10 mouse cellular contexts compared by ENCODE assay signal in genomic region chr2:38378346-38378745, GRCm38 (mm10). TPM values are rescaled to one million over a fixed set of nuclear protein-coding genes. Genes with fewer than 3 reads are reported as not detected.
DNase-seq lines count a peak whose midpoint lies in the region; ATAC-seq and TF ChIP-seq lines count a peak whose summit lies in the region.
"Had no signal": no experiment of that assay in that cellular context is flagged by ENCODE, and none has a peak within 500 bp of the region (broad histone marks: within the 10 kb centered on the region; RNA-seq: fewer than 3 reads in every experiment).

No protein-coding gene starts in this region.

- TF ChIP-seq CTCF in left cerebral cortex, adult 2 months (IDR thresholded peaks at IDR 0.05): peak; percentile 56

- no peak overlapping the region for H3K4me3 ChIP-seq in left cerebral cortex, adult 2 months

- no peak for DNase-seq in left cerebral cortex, adult 2 months (ENCODE audit: extremely low spot score in 1 of 2, low spot score in 2 of 2)
- no peak for DNase-seq in left cerebral cortex, postnatal 25 days (ENCODE audit: low spot score in 2 of 2)
- DNase-seq in ES-CJ7 (ENCODE audit: low read depth, low spot score): peak; percentile 56
- peak; percentile 52 for DNase-seq in brain, adult 2 months (ENCODE audit: low read depth, low spot score)
- DNase-seq in adrenal gland, adult 2 months: no peak
- DNase-seq in gastrocnemius, postnatal 25 days: no peak
- DNase-seq: layer of hippocampus, adult 9-11 months had no signal

- H3K27ac ChIP-seq in left cerebral cortex, adult 2 months: no peak overlapping the region

- 0 out of 2 replicates have a peak, but pooled peaks have one; percentile 40 for ATAC-seq in megakaryocyte, adult 5-6 weeks (ENCODE audit: poor library complexity, severe bottlenecking)
- ATAC-seq in erythroid progenitor cell, adult 5-6 weeks (replicated peaks; ENCODE audit: low FRiP score, poor library complexity, severe bottlenecking): no peak

- intact Hi-C loops in left cerebral cortex, adult 2 months (cut with DNase I): loop anchor here (5.0 kb wide), 1 partner anchor 561 kb away; no protein-coding TSS in a partner anchor
- intact Hi-C loops in left cerebral cortex, postnatal 25 days (cut with DNase I): no loop called here

RNA-seq across cellular contexts. Expression of gene Lhx2, which starts 39.3 kb away (rescaled TPM):
- 10 to 100 TPM; 83.9 to 88.2 TPM for total RNA-seq in left cerebral cortex, adult 2 months (2021)
- 10 to 100 TPM; 76.6 to 86.9 TPM for total RNA-seq in left cerebral cortex, postnatal 25 days (2021)
- total RNA-seq in megakaryocyte, adult 5-6 weeks (2015): 0.18 and 1.0 TPM in 2 replicates
- total RNA-seq in megakaryocyte, adult 5-6 weeks (2017): not detected in 2 replicates
- total RNA-seq in erythroid progenitor cell, adult 5-6 weeks (2015; ENCODE audit: low replicate concordance): not detected in 2 replicates
- total RNA-seq in erythroid progenitor cell, adult 5-6 weeks (2017; ENCODE audit: low replicate concordance): not detected in 2 replicates
- not detected for total RNA-seq in adrenal gland, adult 2 months (2021)
- polyA plus RNA-seq in adrenal gland, adult 2 months (2012; rRNA removed): 0.07 TPM in 1 of 2 replicates, not detected in the other
- under 1 TPM; 0.13 to 0.38 TPM for total RNA-seq in gastrocnemius, postnatal 25 days (2021)
- total RNA-seq: monocyte, adult 5-6 weeks had no signal

Comparison
In these comparisons a context has a peak if more than half of its experiments do, and no peak if none do; other contexts are left out.
1. DNase-seq: peak in ES-CJ7 (single experiment) and brain, adult 2 months (single experiment); none in left cerebral cortex, adult 2 months (0 of 2), left cerebral cortex, postnatal 25 days (0 of 2), adrenal gland, adult 2 months (single experiment) and gastrocnemius, postnatal 25 days (single experiment).
2. RNA of gene Lhx2, which starts 39.3 kb away (total RNA-seq): 83.9 to 88.2 TPM in left cerebral cortex, adult 2 months and 76.6 to 86.9 TPM in left cerebral cortex, postnatal 25 days; 0.13 to 0.38 TPM in gastrocnemius, postnatal 25 days, 0.18 to 1.0 TPM in megakaryocyte, adult 5-6 weeks, not detected in erythroid progenitor cell, adult 5-6 weeks and not detected in adrenal gland, adult 2 months; every median in the first group is over 10 times any median in the second.